Mouse (Mus musculus) MEL (cell line): ENCODE measurements around the gene Tent4b. TPM values are rescaled to one million over a fixed set of nuclear protein-coding genes. Genes with fewer than 3 reads are reported as not detected.

ENCODE experiments used
- DNase-seq: peaks from one replicate; pipeline ENCODE4 v3.0.0; 2011; ENCODE audit warnings: low read depth, low spot score
- H3K27ac ChIP-seq: 2 replicates; pipeline ENCODE4 v1.5.1; 2012; ENCODE audit warnings: low read depth, mild to moderate bottlenecking, control low read depth, low read length, moderate library complexity; ENCODE audit not compliant: control insufficient read depth
- H3K27me3 ChIP-seq, 2 experiments: fragments of 150-350 bp in 1 of 2; sonication (generic) in 1 of 2; 2 replicates each; pipeline ENCODE4 v1.6.1; 2012; ENCODE audit warnings: low read length in 2 of 2, mild to moderate bottlenecking in 2 of 2, improper control_type of control experiment in 1 of 2, moderate library complexity in 1 of 2; ENCODE audit not compliant: insufficient read depth in 2 of 2, control insufficient read depth in 1 of 2
- H3K36me3 ChIP-seq, 2 experiments: 2 replicates each; pipeline ENCODE4 v1.6.1; 2012 to 2014; ENCODE audit warnings: low read length in 2 of 2, improper control_type of control experiment in 1 of 2, inconsistent platforms in 1 of 2, mild to moderate bottlenecking in 1 of 2; ENCODE audit not compliant: insufficient read depth in 2 of 2, control insufficient read depth in 1 of 2
- H3K4me1 ChIP-seq, 2 experiments: fragments of 150-350 bp in 1 of 2; sonication (generic) in 1 of 2; 2 replicates each; pipeline ENCODE4 v1.6.1; 2012; ENCODE audit warnings: low read length in 2 of 2, improper control_type of control experiment in 1 of 2, mild to moderate bottlenecking in 1 of 2; ENCODE audit not compliant: insufficient read depth in 2 of 2, control insufficient read depth in 1 of 2
- H3K4me3 ChIP-seq, 2 experiments: fragments of 150-350 bp in 1 of 2; sonication (generic) in 1 of 2; 2 replicates each; pipeline ENCODE4 v1.5.1; 2012; ENCODE audit warnings: low read depth in 2 of 2, low read length in 2 of 2, mild to moderate bottlenecking in 2 of 2, moderate library complexity in 2 of 2, control low read depth in 1 of 2, improper control_type of control experiment in 1 of 2; ENCODE audit not compliant: control insufficient read depth in 1 of 2, insufficient read depth in 1 of 2
- H3K79me2 ChIP-seq: 2 replicates; pipeline ENCODE4 v1.6.1; 2012; ENCODE audit warnings: mild to moderate bottlenecking, low read length, moderate library complexity; ENCODE audit not compliant: control insufficient read depth, poor library complexity, insufficient read depth
- H3K9ac ChIP-seq: 2 replicates; pipeline ENCODE4 v1.6.1; 2012; ENCODE audit warnings: low read depth, mild to moderate bottlenecking, control low read depth, low read length, moderate library complexity; ENCODE audit not compliant: control insufficient read depth, poor library complexity, severe bottlenecking
- H3K9me3 ChIP-seq: fragments of 150-350 bp; sonication (generic); replicated peaks from 2 replicates; pipeline ENCODE4 v1.6.1; 2012; ENCODE audit warnings: mild to moderate bottlenecking, low read length, improper control_type of control experiment, moderate library complexity; ENCODE audit not compliant: insufficient read depth
- BHLHE40 ChIP-seq: IDR thresholded peaks from 2 replicates; pipeline ENCODE4 v1.6.1; 2012; ENCODE audit warnings: low read depth, mild to moderate bottlenecking, inconsistent platforms, low read length, improper control_type of control experiment, borderline replicate concordance
- CHD1 ChIP-seq: IDR thresholded peaks from 2 replicates; pipeline ENCODE4 v1.6.1; 2012; ENCODE audit warnings: low read depth, mild to moderate bottlenecking, inconsistent platforms, low read length, improper control_type of control experiment
- CHD2 ChIP-seq: IDR thresholded peaks from 2 replicates; pipeline ENCODE4 v1.6.1; 2011; ENCODE audit warnings: low read length, improper control_type of control experiment
- ELF1 ChIP-seq: IDR thresholded peaks from 2 replicates; pipeline ENCODE4 v1.6.1; 2014; ENCODE audit warnings: low read depth, mild to moderate bottlenecking, inconsistent platforms, low read length, improper control_type of control experiment, moderate library complexity
- EP300 ChIP-seq, 2 experiments: IDR thresholded peaks; 2 replicates each; pipeline ENCODE4 v1.6.1; 2011; ENCODE audit warnings: improper control_type of control experiment in 2 of 2, low read length in 2 of 2, low read depth in 1 of 2, mild to moderate bottlenecking in 1 of 2
- GATA1 ChIP-seq: IDR thresholded peaks from 2 replicates; pipeline ENCODE4 v1.6.1; 2011; ENCODE audit warnings: low read depth, low read length, improper control_type of control experiment
- JUND ChIP-seq: IDR thresholded peaks from 2 replicates; pipeline ENCODE4 v1.6.1; 2011; ENCODE audit warnings: low read depth, mild to moderate bottlenecking, improper control_type of control experiment, low read length
- KAT2A ChIP-seq: conservative IDR thresholded peaks from 2 replicates; pipeline ENCODE4 v1.6.1; 2012; ENCODE audit warnings: low read depth, low read length, improper control_type of control experiment, inconsistent platforms
- MAFK ChIP-seq: IDR thresholded peaks from 2 replicates; pipeline ENCODE4 v1.6.1; 2011; ENCODE audit warnings: low read depth, mild to moderate bottlenecking, low read length, improper control_type of control experiment, borderline replicate concordance
- MAX ChIP-seq: IDR thresholded peaks from 2 replicates; pipeline ENCODE4 v1.6.1; 2011; ENCODE audit warnings: low read length, improper control_type of control experiment
- MAZ ChIP-seq: IDR thresholded peaks from 2 replicates; pipeline ENCODE4 v1.6.1; 2012; ENCODE audit warnings: low read depth, mild to moderate bottlenecking, inconsistent platforms, low read length, improper control_type of control experiment
- MEF2A ChIP-seq: IDR thresholded peaks from 2 replicates; pipeline ENCODE4 v1.6.1; 2014; ENCODE audit warnings: low read depth, mild to moderate bottlenecking, inconsistent platforms, low read length, improper control_type of control experiment; ENCODE audit not compliant: poor library complexity, insufficient replicate concordance, severe bottlenecking; ENCODE audit errors: extremely low read depth
- MYB ChIP-seq: IDR thresholded peaks from 2 replicates; pipeline ENCODE4 v1.6.1; 2011; ENCODE audit warnings: mild to moderate bottlenecking, low read depth, low read length, improper control_type of control experiment
- NELFE ChIP-seq: IDR thresholded peaks from 2 replicates; pipeline ENCODE4 v1.6.1; 2011; ENCODE audit warnings: low read depth, low read length, improper control_type of control experiment
- POLR2A ChIP-seq, 2 experiments: IDR thresholded peaks; 2 replicates each; pipeline ENCODE4 v1.6.1; 2011 to 2012; ENCODE audit warnings: low read length in 2 of 2, mild to moderate bottlenecking in 2 of 2, control low read depth in 1 of 2, improper control_type of control experiment in 1 of 2, low read depth in 1 of 2, moderate library complexity in 1 of 2; ENCODE audit not compliant: control insufficient read depth in 1 of 2, insufficient read depth in 1 of 2, poor library complexity in 1 of 2
- POLR2AphosphoS2 ChIP-seq: IDR thresholded peaks from 2 replicates; pipeline ENCODE4 v1.6.1; 2011; ENCODE audit warnings: low read length, improper control_type of control experiment
- POLR2AphosphoS5 ChIP-seq: IDR thresholded peaks from 2 replicates; pipeline ENCODE4 v1.6.1; 2012; ENCODE audit warnings: low read depth, borderline replicate concordance, mild to moderate bottlenecking, inconsistent platforms, low read length, moderate library complexity, mixed read lengths
- RCOR1 ChIP-seq: IDR thresholded peaks from 2 replicates; pipeline ENCODE4 v1.6.1; 2012; ENCODE audit warnings: low read depth, mild to moderate bottlenecking, inconsistent platforms, low read length, improper control_type of control experiment
- SIN3A ChIP-seq: IDR thresholded peaks from 2 replicates; pipeline ENCODE4 v1.6.1; 2012; ENCODE audit warnings: low read length, improper control_type of control experiment, inconsistent platforms
- SMC3 ChIP-seq: IDR thresholded peaks from 2 replicates; pipeline ENCODE4 v1.6.1; 2011; ENCODE audit warnings: low read depth, low read length, improper control_type of control experiment
- TAL1 ChIP-seq: IDR thresholded peaks from 2 replicates; pipeline ENCODE4 v1.6.1; 2012; ENCODE audit warnings: mild to moderate bottlenecking, inconsistent platforms, low read length, moderate library complexity, mixed read lengths
- UBTF ChIP-seq: IDR thresholded peaks from 2 replicates; pipeline ENCODE4 v1.6.1; 2012; ENCODE audit warnings: low read depth, mild to moderate bottlenecking, inconsistent platforms, low read length, improper control_type of control experiment, moderate library complexity, borderline replicate concordance; ENCODE audit not compliant: insufficient read depth
- USF1 ChIP-seq: IDR thresholded peaks from 2 replicates; pipeline ENCODE4 v1.6.1; 2014; ENCODE audit warnings: low read depth, mild to moderate bottlenecking, inconsistent platforms, low read length, improper control_type of control experiment, moderate library complexity
- USF2 ChIP-seq, 2 experiments: IDR thresholded peaks; 2 replicates each; pipeline ENCODE4 v1.6.1; 2011 to 2012; ENCODE audit warnings: improper control_type of control experiment in 2 of 2, low read length in 2 of 2, borderline replicate concordance in 1 of 2, inconsistent platforms in 1 of 2, low read depth in 1 of 2, mild to moderate bottlenecking in 1 of 2; ENCODE audit not compliant: insufficient read depth in 1 of 2
- ZC3H11A ChIP-seq: IDR thresholded peaks from 2 replicates; pipeline ENCODE4 v1.6.1; 2012; ENCODE audit warnings: low read depth, mild to moderate bottlenecking, inconsistent platforms, low read length, improper control_type of control experiment
- ZKSCAN1 ChIP-seq: IDR thresholded peaks from 2 replicates; pipeline ENCODE4 v1.6.1; 2012; ENCODE audit warnings: low read depth, mild to moderate bottlenecking, inconsistent platforms, low read length, improper control_type of control experiment, moderate library complexity
- ZNF384 ChIP-seq: IDR thresholded peaks from 2 replicates; pipeline ENCODE4 v1.6.1; 2012; ENCODE audit warnings: low read depth, mild to moderate bottlenecking, inconsistent platforms, low read length, improper control_type of control experiment
- polyA plus RNA-seq, 2 experiments: library from polyadenylated mRNA; stranded (reverse) in 1 of 2; unstranded in 1 of 2; fragments of >175 nt in 1 of 2; fragments of >200 nt in 1 of 2; gene quantifications; 2 replicates each; pipeline versions ENCODE4 v1.2.1 to v1.2.4; 2012; ENCODE audit warnings: low replicate concordance in 2 of 2, low read depth in 1 of 2; ENCODE audit not compliant: insufficient read length in 2 of 2, insufficient read depth in 1 of 2, missing spikeins in 1 of 2
- total RNA-seq: library from RNA; depleted of rRNA; stranded (reverse); fragments of 300-350 nt; gene quantifications from 2 replicates; pipeline ENCODE4 v1.2.3, GENCODE M21; 2012

The Tent4b gene
- total and polyA plus RNA-seq, 3 experiments, result 25.9 to 45.3 TPM; not detected in 1

DNA sequence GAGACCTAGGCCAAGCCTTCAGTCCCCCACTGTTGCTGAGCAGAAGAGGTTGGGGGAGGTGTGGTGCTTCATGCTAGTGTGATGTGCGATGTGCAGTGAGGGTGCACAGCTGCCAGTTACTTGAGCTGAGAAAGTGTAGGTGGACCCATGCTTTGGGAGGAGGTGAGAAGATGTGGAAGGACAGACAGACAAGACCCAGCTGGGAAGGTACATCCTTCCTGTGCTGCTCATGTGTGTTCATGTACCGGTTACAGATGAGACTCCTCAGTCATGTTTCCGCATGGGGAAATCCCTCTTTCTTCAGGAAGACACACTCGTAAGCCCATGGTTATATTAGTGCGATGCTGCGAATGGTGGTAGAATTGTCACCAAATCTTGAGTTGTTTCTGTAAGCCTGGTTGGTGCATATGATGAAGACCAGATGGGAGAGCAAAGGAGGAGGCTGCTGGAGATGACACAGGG is 48.1 kb upstream of the Tent4b start:
- Histone ChIP-seq H3K4me1 (no peaks in the 10 kb centered on the region), H3K27ac (no peak overlapping the region), H3K9me3 (no peaks in the 10 kb centered on the region), H3K4me3 (no peak overlapping the region)
- DNase-seq, result no peak
- TF ChIP-seq NELFE, result no peak
- TF ChIP-seq POLR2A (IDR thresholded peaks at IDR 0.05; ENCODE audit: control insufficient read depth in 1 of 2, insufficient read depth in 1 of 2, low read depth in 1 of 2, low read length in 2 of 2, poor library complexity in 1 of 2), result no peak
- TF ChIP-seq RCOR1, result no peak
- TF ChIP-seq MEF2A, result no peak
- TF ChIP-seq GATA1, result no peak
- TF ChIP-seq EP300 (IDR thresholded peaks at IDR 0.05; ENCODE audit: low read depth in 1 of 2, low read length in 2 of 2), result no peak
- no peak for TF ChIP-seq ZC3H11A
- TF ChIP-seq UBTF, result no peak
- TF ChIP-seq CHD2, result no peak
- no peak for TF ChIP-seq ZNF384
- no peak for TF ChIP-seq KAT2A
- TF ChIP-seq CHD1, result no peak
- TF ChIP-seq JUND, result no peak
- no peak for TF ChIP-seq MAZ
- TF ChIP-seq, all 39 proteins: peak for 0
- peaks cover 1 to 47% of the 10 kb centered on the region in 2 experiments; a peak in 3 of 4 replicates for H3K36me3 ChIP-seq
- no peaks in the 10 kb centered on the region for H3K27me3 ChIP-seq
- H3K9ac ChIP-seq, result no peak overlapping the region
- 0 out of 2 replicates have a peak, but pooled peaks cover 1% of the 10 kb centered on the region for H3K79me2 ChIP-seq

DNA sequence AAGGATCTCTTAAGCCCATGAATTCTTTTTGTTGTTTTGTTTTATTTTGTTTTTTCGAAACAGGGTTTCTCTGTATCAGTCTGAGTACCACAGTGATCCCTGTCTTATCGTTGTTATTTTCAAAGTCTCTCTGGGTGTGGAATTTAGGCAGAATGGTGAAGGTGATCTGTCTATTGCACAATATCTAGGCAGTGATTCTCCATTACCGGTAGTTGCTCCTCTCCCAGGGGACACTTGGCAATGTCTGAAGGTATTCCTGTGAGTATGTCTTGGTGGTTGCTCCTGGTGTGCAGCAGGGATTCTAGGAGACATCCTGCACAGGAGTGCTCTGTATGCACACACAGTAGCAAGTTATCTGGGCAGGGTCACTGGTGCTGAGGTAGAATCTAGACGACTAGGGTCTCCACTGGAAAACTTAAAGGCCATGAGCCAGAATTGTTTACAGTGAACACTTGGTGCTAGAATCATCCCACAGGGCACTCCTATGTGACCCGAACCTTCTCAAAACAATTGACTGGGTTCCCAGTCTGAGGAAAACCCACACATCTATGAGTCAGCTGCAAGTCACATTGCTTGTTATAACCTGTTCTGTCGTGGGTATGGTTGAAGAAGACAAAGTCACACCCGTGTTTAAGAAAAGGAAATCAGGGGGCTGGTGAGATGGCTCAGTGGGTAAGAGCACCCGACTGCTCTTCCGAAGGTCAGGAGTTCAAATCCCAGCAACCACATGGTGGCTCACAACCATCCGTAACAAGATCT is 38.6 kb upstream of the Tent4b start:
- Histone ChIP-seq H3K27me3 (no peaks in the 10 kb centered on the region), H3K9me3 (no peaks in the 10 kb centered on the region), H3K9ac (no peak overlapping the region), H3K4me1 (no peaks in the 10 kb centered on the region), H3K4me3 (no peak overlapping the region), H3K79me2 (no peaks in the 10 kb centered on the region), H3K36me3 (peaks cover 0 to 35% of the 10 kb centered on the region in 2 experiments; a peak in 2 of 4 replicates), H3K27ac (no peak overlapping the region)
- no peak for TF ChIP-seq KAT2A
- no peak for TF ChIP-seq MYB
- TF ChIP-seq BHLHE40, result no peak
- no peak for TF ChIP-seq JUND
- no peak for TF ChIP-seq POLR2AphosphoS2
- TF ChIP-seq ZKSCAN1, result no peak
- no peak for TF ChIP-seq ELF1
- TF ChIP-seq USF1, result no peak
- TF ChIP-seq NELFE, result no peak
- no peak for TF ChIP-seq MAX
- TF ChIP-seq CHD1, result no peak
- TF ChIP-seq TAL1, result no peak
- no peak for TF ChIP-seq USF2 (IDR thresholded peaks at IDR 0.05; ENCODE audit: borderline replicate concordance in 1 of 2, insufficient read depth in 1 of 2, low read depth in 1 of 2, low read length in 2 of 2)
- TF ChIP-seq POLR2AphosphoS5, result no peak
- no peak for TF ChIP-seq ZNF384
- TF ChIP-seq SMC3, result no peak
- no peak for TF ChIP-seq SIN3A
- no peak for TF ChIP-seq MAFK
- no peak for DNase-seq
